8 mouse cellular contexts compared by ENCODE assay signal in the genomic region with DNA sequence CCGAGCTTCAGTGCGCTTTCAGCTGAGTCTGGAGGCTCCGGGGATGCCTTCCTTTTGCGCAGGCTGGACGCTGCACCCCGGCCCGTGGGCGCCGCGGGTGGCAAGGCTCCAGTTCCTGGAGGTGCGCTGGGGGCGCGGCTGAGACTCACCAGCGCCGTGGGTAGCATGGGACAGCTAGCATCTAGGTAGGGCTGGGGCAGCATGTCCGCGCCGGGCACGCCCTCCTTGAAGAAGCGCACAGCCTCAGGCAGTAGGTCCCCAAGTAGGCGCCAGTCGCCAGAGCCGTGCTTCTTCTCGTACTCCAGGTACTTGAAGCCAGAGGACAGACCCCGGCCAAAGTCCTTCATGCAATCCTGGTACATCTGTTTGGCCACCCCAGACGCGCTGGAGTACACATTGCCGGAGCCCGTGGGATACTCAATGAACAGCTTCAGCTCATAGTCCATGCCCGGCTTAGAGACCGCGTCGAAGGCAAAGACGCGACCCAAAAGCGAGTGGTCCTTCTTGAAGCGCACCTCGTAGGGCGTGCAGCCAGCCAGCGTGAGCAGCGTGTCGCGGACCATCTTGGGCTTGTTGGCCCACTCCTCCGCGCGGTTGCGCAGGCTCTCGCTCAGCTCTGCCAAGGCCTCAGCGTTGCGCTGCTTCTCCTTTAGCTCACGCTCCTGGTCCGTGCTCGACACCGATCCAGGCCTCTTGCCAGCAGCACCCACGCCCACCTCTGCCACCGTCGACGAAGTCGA. TPM values are rescaled to one million over a fixed set of nuclear protein-coding genes. Genes with fewer than 3 reads are reported as not detected.
DNase-seq lines count a peak whose midpoint lies in the region; ATAC-seq and TF ChIP-seq lines count a peak whose summit lies in the region.

No protein-coding gene starts in this region.

- H3K4me3 ChIP-seq in CH12.LX (replicated peaks in 1 of 3; ENCODE audit: low read depth in 2 of 3, low read length in 2 of 3, poor library complexity in 1 of 3): peak overlapping the region; percentile 73 to 89 (median 88)
- H3K4me3 ChIP-seq in embryonic facial prominence, embryonic 12.5 days: peak overlapping the region; percentile 89
- peak overlapping the region; percentile 90 for H3K4me3 ChIP-seq in heart, embryonic 13.5 days
- peak overlapping the region; percentile 92 for H3K4me3 ChIP-seq in kidney, embryonic 16.5 days (ENCODE audit: low read length)
- peak overlapping the region; percentile 69 for H3K4me3 ChIP-seq in lung, adult 2 months (replicated peaks; ENCODE audit: extremely low read depth, low read depth, low read length)
- H3K4me3 ChIP-seq in olfactory bulb, adult 2 months (ENCODE audit: insufficient read depth, low read depth, low read length): peak overlapping the region; percentile 96

- ATAC-seq in embryonic facial prominence, embryonic 12.5 days (ENCODE audit: insufficient number of reproducible peaks, insufficient read depth, low FRiP score, low TSS enrichment): no peak
- ATAC-seq in heart, embryonic 13.5 days (ENCODE audit: extremely low read depth, insufficient number of reproducible peaks, low FRiP score, low TSS enrichment): peak; percentile 1; the same call in 1 of the 2 replicates
- ATAC-seq in kidney, embryonic 16.5 days (ENCODE audit: low FRiP score, low TSS enrichment): 0 out of 2 replicates have a peak, but pooled peaks have one; percentile 1

- peak overlapping the region; percentile 94 for H3K9ac ChIP-seq in CH12.LX (ENCODE audit: insufficient read depth, low read depth)
- peak overlapping the region; percentile 90 for H3K9ac ChIP-seq in embryonic facial prominence, embryonic 12.5 days
- H3K9ac ChIP-seq in heart, embryonic 13.5 days: peak overlapping the region; percentile 100
- H3K9ac ChIP-seq in kidney, embryonic 16.5 days (replicated peaks; ENCODE audit: low read length): peak overlapping the region; percentile 99

- in situ Hi-C loops in CH12.LX (cut with MboI; ENCODE audit: low pct_ligation_motif_present, low pct_unique_long_range_greater_than_20kb, low sequenced_read_pairs): no loop called here

- peaks cover 23 to 61% of the 10 kb centered on the region in 2 experiments for H3K4me1 ChIP-seq in CH12.LX (ENCODE audit: control insufficient read depth in 1 of 2, insufficient read depth in 2 of 2)
- peaks cover 32% of the 10 kb centered on the region for H3K4me1 ChIP-seq in embryonic facial prominence, embryonic 12.5 days
- H3K4me1 ChIP-seq in heart, embryonic 13.5 days: peaks cover 59% of the 10 kb centered on the region
- peaks cover 61% of the 10 kb centered on the region for H3K4me1 ChIP-seq in kidney, embryonic 16.5 days (ENCODE audit: insufficient read depth, low read length)
- H3K4me1 ChIP-seq in lung, adult 2 months (ENCODE audit: control insufficient read depth, insufficient read depth, low read length): peaks cover 24% of the 10 kb centered on the region
- peaks cover 13% of the 10 kb centered on the region for H3K4me1 ChIP-seq in olfactory bulb, adult 2 months (ENCODE audit: control insufficient read depth, insufficient read depth, low read length)

- no peaks in the 10 kb centered on the region for H3K27me3 ChIP-seq in CH12.LX (replicated peaks)
- no peaks in the 10 kb centered on the region for H3K27me3 ChIP-seq in embryonic facial prominence, embryonic 12.5 days
- no peaks in the 10 kb centered on the region for H3K27me3 ChIP-seq in heart, embryonic 13.5 days (replicated peaks)
- H3K27me3 ChIP-seq in kidney, embryonic 16.5 days (ENCODE audit: insufficient read depth, low read length): no peaks in the 10 kb centered on the region

- peak overlapping the region; percentile 74 for H3K4me2 ChIP-seq in CH12.LX (ENCODE audit: insufficient read depth, low read depth, poor library complexity, severe bottlenecking)
- H3K4me2 ChIP-seq in embryonic facial prominence, embryonic 12.5 days (replicated peaks): peak overlapping the region; percentile 91
- H3K4me2 ChIP-seq in heart, embryonic 13.5 days: peak overlapping the region; percentile 95
- H3K4me2 ChIP-seq in kidney, embryonic 16.5 days (replicated peaks; ENCODE audit: low read depth, low read length): peak overlapping the region; percentile 82

- peaks cover 27% of the 10 kb centered on the region for H3K79me2 ChIP-seq in CH12.LX (replicated peaks; ENCODE audit: control insufficient read depth, extremely low read depth, insufficient read depth, poor library complexity, severe bottlenecking)

- 0 out of 2 replicates have a peak overlapping the region, but pooled peaks have one; percentile 1 for H3K27ac ChIP-seq in CH12.LX (ENCODE audit: insufficient read depth, low read depth)
- H3K27ac ChIP-seq in embryonic facial prominence, embryonic 12.5 days: peak overlapping the region; percentile 99
- H3K27ac ChIP-seq in heart, embryonic 13.5 days (replicated peaks): peak overlapping the region; percentile 100
- H3K27ac ChIP-seq in kidney, embryonic 16.5 days (ENCODE audit: low read length): peak overlapping the region; percentile 100
- peak overlapping the region; percentile 100 for H3K27ac ChIP-seq in olfactory bulb, adult 2 months (ENCODE audit: insufficient read depth, low read depth, low read length)

- TF ChIP-seq CTCF in CH12.LX (conservative IDR thresholded peaks at IDR 0.05 in 1 of 2, IDR thresholded peaks at IDR 0.05 in 1 of 2; ENCODE audit: low read depth in 2 of 2, low read length in 2 of 2): no peak
- no peak for TF ChIP-seq CTCF in lung, adult 2 months (IDR thresholded peaks at IDR 0.05; ENCODE audit: insufficient read depth, low read length)
- TF ChIP-seq CTCF in olfactory bulb, adult 2 months (IDR thresholded peaks at IDR 0.05; ENCODE audit: insufficient read depth, low read depth, low read length): no peak

- TF ChIP-seq RAD21 in CH12.LX (IDR thresholded peaks at IDR 0.05; ENCODE audit: low read depth, low read length): no peak

- peaks cover 11 to 17% of the 10 kb centered on the region in 2 experiments for H3K36me3 ChIP-seq in CH12.LX (replicated peaks in 1 of 2; ENCODE audit: control insufficient read depth in 1 of 2, insufficient read depth in 1 of 2, low read length in 1 of 2)
- no peaks in the 10 kb centered on the region for H3K36me3 ChIP-seq in embryonic facial prominence, embryonic 12.5 days
- H3K36me3 ChIP-seq in heart, embryonic 13.5 days: peaks cover 19% of the 10 kb centered on the region
- 0 out of 2 replicates have a peak, but pooled peaks cover 6% of the 10 kb centered on the region for H3K36me3 ChIP-seq in kidney, embryonic 16.5 days (ENCODE audit: insufficient read depth, low read length)

- H3K9me3 ChIP-seq in CH12.LX (replicated peaks; ENCODE audit: low read length): peaks cover 5% of the 10 kb centered on the region
- H3K9me3 ChIP-seq in embryonic facial prominence, embryonic 12.5 days: no peaks in the 10 kb centered on the region
- H3K9me3 ChIP-seq in heart, embryonic 13.5 days: no peaks in the 10 kb centered on the region
- H3K9me3 ChIP-seq in kidney, embryonic 16.5 days (ENCODE audit: low read length): no peaks in the 10 kb centered on the region

- no peak for TF ChIP-seq EP300 in CH12.LX (IDR thresholded peaks at IDR 0.05; ENCODE audit: low read length)

- under 1% methylated on average over 59 of the region's 59 CpGs for WGBS in embryonic facial prominence, embryonic 12.5 days
- WGBS in heart, embryonic 13.5 days: under 1% methylated on average over 59 of the region's 59 CpGs
- under 1% methylated on average over 59 of the region's 59 CpGs for WGBS in kidney, embryonic 16.5 days
- WGBS in lung, adult 2 months: 3% methylated on average over 59 of the region's 59 CpGs
- under 1% methylated on average over 59 of the region's 59 CpGs for WGBS in olfactory bulb, adult 2 months

- dilution Hi-C loops in CH12.LX (cut with MboI; ENCODE audit: extremely low pct_ligation_motif_present, extremely low pct_unique_long_range_greater_than_20kb, low sequenced_read_pairs): no loop called here

- no peak for TF ChIP-seq POLR2A in CH12.LX (IDR thresholded peaks at IDR 0.05; ENCODE audit: low read depth, low read length)
- TF ChIP-seq POLR2A in lung, adult 2 months (IDR thresholded peaks at IDR 0.05; ENCODE audit: borderline replicate concordance, extremely low read depth, low read depth, low read length): 0 out of 2 replicates have a peak, but pooled peaks have one; percentile 17
- TF ChIP-seq POLR2A in olfactory bulb, adult 2 months (IDR thresholded peaks at IDR 0.05; ENCODE audit: insufficient read depth, low read depth, low read length): no peak

- no peak for DNase-seq in CH12.LX (ENCODE audit: extremely low read depth)
- peak; percentile 88 for DNase-seq in adrenal gland, adult 2 months
- no peak for DNase-seq in lung, adult 2 months
- DNase-seq in T-cell, adult 2 months (ENCODE audit: low spot score): no peak

TF ChIP-seq in CH12.LX, 34 proteins besides CTCF, POLR2A, EP300 and RAD21:
- TF ChIP-seq E2F4 (IDR thresholded peaks at IDR 0.05; ENCODE audit: insufficient replicate concordance, low read depth, low read length) (no peak), NRF1 (IDR thresholded peaks at IDR 0.05; ENCODE audit: low read depth, low read length) (0 out of 2 replicates have a peak, but pooled peaks have one; percentile 15)
TF ChIP-seq in CH12.LX: peak in this region for 1.

RNA-seq across cellular contexts. Expression of gene Irf2bpl, which starts 2.1 kb away (rescaled TPM):
- total RNA-seq in CH12.LX (2012; rRNA removed): 19.6 and 21.4 TPM in 2 replicates
- 7.0 and 8.2 TPM in 2 replicates for total RNA-seq in CH12.LX (2014; rRNA removed)
- 10.2 and 12.1 TPM in 2 replicates for polyA plus RNA-seq in CH12.LX (2012; ENCODE audit: insufficient read length, low read depth)
- total RNA-seq in adrenal gland, adult 2 months (2021): 10 to 100 TPM; 51.1 to 79.5 TPM
- polyA plus RNA-seq in adrenal gland, adult 2 months (2012; rRNA removed): 121 and 122 TPM in 2 replicates
- polyA plus RNA-seq in embryonic facial prominence, embryonic 12.5 days (2016; fragmentation: Nextera tagmentation; extraction: Ambion mirVana): 53.9 and 59.2 TPM in 2 replicates
- 32.7 and 34.1 TPM in 2 replicates for polyA plus RNA-seq in heart, embryonic 13.5 days (2015; fragmentation: Nextera tagmentation; extraction: Ambion mirVana)
- 30.3 and 30.4 TPM in 2 replicates for polyA plus RNA-seq in kidney, embryonic 16.5 days (2015; fragmentation: Nextera tagmentation; extraction: Ambion mirVana)
- polyA plus RNA-seq in lung, adult 2 months (2012; rRNA removed): 50.0 and 79.4 TPM in 2 replicates
- polyA plus RNA-seq in olfactory bulb, adult 2 months (2012; ENCODE audit: insufficient read depth, insufficient read length, low replicate concordance, missing spikeins): not detected in 2 replicates

Comparison
In these comparisons a context has a peak if more than half of its experiments do, and no peak if none do; other contexts are left out.
1. H3K27ac ChIP-seq: peak in every context shown above with its lines; median percentile 100 in heart, embryonic 13.5 days; 100 in kidney, embryonic 16.5 days; 100 in olfactory bulb, adult 2 months; 99 in embryonic facial prominence, embryonic 12.5 days; 1 in CH12.LX.
2. RNA of gene Irf2bpl, which starts 2.1 kb away (polyA plus RNA-seq): 121 to 122 TPM in adrenal gland, adult 2 months, 53.9 to 59.2 TPM in embryonic facial prominence, embryonic 12.5 days, 50.0 to 79.4 TPM in lung, adult 2 months, 32.7 to 34.1 TPM in heart, embryonic 13.5 days, 30.3 to 30.4 TPM in kidney, embryonic 16.5 days and 10.2 to 12.1 TPM in CH12.LX; not detected in olfactory bulb, adult 2 months; every median in the first group is over 10 times any median in the second.
3. Peak in every context shown above with its lines, with median percentiles within 50 percentile points of each other: H3K4me2 ChIP-seq, H3K4me3 ChIP-seq and H3K9ac ChIP-seq.